Mouse (Mus musculus): ENCODE results near the gene Mrpl55.
"Not testable (repeated sequence)": the region's sequence is repeated elsewhere in the genome, so short reads cannot be mapped to it uniquely, and the experiment has no call there.

The Mrpl55 gene

DNA sequence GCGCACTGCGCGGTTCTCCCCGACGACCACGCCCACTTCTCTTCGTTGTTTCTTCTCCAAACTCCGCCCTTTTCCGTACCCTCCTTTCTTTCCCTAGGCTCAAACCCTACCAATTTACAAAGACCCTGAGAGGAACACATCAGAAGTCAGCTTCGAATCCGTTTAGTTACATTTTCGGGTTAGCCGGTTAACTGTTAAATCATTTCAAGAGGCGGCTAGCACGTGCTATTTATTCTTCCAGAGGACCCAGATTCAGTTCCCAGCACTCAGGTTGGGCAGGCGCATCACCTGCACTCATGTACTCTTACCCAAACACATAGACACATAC is 10.3 kb upstream of the Mrpl55 start, which contains the start of gene Guk1:
Guk1 (minus strand) TSS at position 154 of the 328 bp plus-strand sequence.
- no peak for DNase-seq

- DNase-seq, result no peak
Measured at GRCm38 (mm10) chr11:59196230-59196629, 6.1 kb upstream of the Mrpl55 start.

GRCm38 (mm10) chr11:59201216-59202002 is 877 bp upstream of the Mrpl55 start:
- no peak for DNase-seq

DNA sequence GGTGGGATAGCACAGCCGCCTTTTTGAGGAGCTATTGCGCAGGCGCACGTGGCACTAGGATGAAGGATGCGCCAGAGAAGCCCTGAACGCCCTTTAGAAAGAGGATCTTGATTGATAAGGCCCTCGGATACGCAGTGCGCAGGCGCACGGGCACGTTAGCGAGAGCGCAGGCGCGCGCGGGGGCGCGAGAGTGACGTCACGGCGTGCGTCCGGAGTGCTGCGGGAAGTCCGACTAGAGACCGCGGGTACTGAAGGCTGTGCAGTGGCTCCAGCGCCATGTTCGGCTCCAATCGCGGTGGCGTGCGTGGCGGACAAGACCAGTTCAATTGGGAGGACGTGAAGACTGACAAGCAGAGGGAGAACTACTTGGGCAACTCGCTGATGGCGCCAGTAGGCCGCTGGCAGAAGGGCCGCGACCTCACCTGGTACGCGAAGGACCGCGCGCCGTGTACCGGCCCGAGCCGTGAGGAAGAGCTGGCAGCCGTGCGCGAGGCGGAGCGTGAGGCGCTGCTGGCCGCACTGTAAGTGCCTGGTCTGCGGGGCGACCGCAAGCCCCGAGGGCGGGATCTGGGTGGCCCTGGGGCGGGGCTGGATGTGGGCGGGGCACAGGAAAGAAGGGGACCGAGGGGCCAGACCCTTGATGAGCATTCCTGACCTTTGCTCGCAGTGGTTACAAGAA is 6.0 kb downstream of the Mrpl55 start, which contains the start of gene 2310033P09Rik:
2310033P09Rik (plus strand) TSS at position 169 of the 679 bp plus-strand sequence.
- DNase-seq, result peak; percentile 95 to 96

- DNase-seq, result peak; percentile 60 to 61
Measured at GRCm38 (mm10) chr11:59209003-59209441, 6.7 kb downstream of the Mrpl55 start.

DNA sequence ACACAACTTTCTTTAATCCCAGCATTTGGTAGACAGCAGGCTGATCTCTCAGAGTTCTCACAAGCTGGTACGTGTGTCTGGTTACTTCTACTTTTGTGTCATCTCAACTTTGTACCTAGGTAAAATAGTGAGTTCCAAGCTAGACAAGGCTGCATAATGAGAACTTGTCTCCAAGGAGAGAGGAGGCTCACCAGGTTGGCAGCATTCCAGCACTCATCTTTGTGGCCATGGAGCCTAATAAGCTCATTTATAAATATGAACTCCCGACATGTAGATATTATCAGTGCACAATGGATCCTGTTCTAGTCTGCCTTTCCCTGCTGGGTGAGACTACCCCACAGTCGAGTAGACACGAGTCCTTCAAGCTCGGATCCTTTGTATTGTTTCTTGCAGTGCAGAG is 7.3 kb downstream of the Mrpl55 start:
- no peak for DNase-seq

- DNase-seq, result no peak
Measured at GRCm38 (mm10) chr11:59210020-59210419, 7.7 kb downstream of the Mrpl55 start.

DNA sequence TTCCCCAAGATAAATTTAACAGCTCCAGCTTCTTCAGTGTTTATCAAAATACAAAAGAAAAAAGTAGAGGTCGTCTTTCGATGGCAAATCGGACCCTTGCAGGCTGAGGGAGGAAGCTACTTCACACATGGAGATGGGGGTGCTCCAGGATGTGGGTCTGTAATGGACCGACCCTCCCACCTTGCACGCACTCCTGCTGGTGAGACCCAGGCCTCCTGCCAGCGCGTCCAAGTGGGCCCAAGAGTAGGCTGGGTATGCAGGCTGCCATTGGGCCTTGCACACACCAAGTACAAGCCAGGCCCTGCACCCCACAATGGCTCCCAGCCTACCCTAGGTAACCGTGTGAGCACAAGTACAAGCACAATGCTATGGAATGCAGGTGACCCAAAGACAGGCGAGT is 9.3 kb downstream of the Mrpl55 start:
- not testable (repeated sequence) for DNase-seq

DNA sequence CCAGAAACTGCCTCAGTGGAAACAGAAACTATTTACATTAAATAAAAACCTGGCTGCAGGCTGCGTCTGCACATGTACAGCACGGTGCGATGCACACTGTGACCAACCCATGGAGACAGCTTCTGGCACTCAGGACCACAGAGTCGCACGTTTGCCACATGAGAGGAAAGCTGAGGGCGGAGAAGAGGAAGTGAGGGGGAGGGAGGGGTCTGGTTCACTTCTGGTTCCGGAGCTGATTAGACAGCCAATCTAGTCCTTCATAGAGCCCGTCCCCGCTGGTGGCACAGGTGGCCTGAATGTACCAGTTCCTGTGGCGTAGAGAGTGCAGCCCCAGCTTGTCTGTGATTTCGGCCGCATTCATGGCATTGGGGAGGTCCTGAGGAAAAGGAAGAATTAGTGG is 10.0 kb downstream of the Mrpl55 start:
- DNase-seq, result peak; percentile 71 to 74

GRCm38 (mm10) chr11:59212892-59213494 is 10.7 kb downstream of the Mrpl55 start:
- DNase-seq, result no peak

- DNase-seq, result no peak
Measured at GRCm38 (mm10) chr11:59216955-59217354, 14.7 kb downstream of the Mrpl55 start.

- no peak for DNase-seq
Measured at GRCm38 (mm10) chr11:59218389-59218998, 16.2 kb downstream of the Mrpl55 start.

DNA sequence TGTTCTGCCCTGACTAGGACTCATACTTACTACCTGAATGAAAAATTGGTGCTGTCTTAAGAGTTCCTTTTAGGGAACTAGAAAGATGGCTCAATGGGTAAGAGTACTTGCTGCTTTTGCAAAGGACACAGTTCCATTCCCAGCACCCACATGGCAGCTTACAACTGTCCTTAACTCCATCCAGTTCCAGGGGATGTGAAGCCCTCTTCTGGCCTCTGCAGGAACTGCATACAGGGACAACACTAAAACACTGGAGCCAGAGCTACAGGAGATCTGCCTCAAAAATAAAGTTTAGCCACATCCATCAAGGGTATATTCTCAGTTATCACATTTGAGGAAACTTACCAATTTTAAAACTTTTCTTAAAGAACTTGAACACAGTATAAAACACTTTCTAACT is 16.8 kb downstream of the Mrpl55 start:
- DNase-seq, result peak; percentile 61 to 64

- DNase-seq, result peak in 1 of 2 experiments; percentile 32
Measured at GRCm38 (mm10) chr11:59221604-59222003, 19.3 kb downstream of the Mrpl55 start.

- DNase-seq, result no peak
Measured at GRCm38 (mm10) chr11:59222306-59222705, 20.0 kb downstream of the Mrpl55 start.

GRCm38 (mm10) chr11:59224025-59224424 is 21.7 kb downstream of the Mrpl55 start:
- DNase-seq, result no peak

DNA sequence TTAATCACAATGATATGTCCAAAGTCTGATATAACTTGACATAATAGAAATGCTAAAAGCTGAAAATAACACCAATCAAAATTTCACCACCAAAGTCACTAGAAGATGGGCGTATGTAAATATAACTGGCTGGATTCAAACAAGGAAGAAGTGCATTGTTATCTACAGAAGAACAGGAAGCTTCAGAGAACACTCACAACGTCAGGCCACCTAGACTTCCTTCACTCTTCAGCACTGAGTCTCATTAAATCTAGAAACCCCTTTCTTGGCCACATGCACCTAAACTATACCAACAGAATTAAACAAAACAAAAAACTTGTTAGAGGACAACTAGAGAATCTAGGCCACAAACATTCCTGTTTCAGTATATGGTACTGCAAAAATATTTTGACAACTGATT is 22.2 kb downstream of the Mrpl55 start:
- no peak for DNase-seq

GRCm38 (mm10) chr11:59225167-59225566 is 22.9 kb downstream of the Mrpl55 start:
- no peak for DNase-seq

GRCm38 (mm10) chr11:59226251-59226650 is 24.0 kb downstream of the Mrpl55 start:
- DNase-seq, result no peak

- DNase-seq, result peak in 1 of 2 experiments; percentile 25
Measured at GRCm38 (mm10) chr11:59226787-59227603, 24.7 kb downstream of the Mrpl55 start.

DNA sequence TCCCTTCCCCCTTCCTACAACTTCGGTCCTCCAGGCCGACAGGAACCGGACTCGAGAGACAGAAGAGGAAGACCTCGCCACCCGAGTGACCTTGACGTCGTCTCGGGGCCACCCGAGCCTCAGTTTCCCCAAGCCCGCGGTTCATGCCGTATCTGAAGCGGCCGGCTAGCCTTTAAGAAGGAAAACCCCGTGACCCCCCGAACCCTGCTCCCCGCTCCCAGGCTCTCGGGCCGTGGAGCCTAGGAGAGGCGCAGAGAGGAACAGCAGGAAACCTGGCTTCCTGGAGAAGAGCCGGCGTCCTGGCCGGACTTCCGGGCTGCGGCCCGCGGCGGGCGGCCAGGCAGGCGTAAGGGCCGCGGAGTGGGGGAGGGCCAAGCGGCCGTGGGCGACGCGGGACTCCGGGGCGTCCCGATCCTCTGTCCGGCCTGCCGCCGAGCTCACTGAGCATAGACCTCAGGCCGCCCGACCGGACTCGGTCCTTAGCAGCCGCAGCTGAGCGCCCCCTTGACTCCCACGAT is 25.4 kb downstream of the Mrpl55 start:
- DNase-seq, result peak in 1 of 2 experiments; percentile 34
